Mouse (Mus musculus) forebrain, embryonic 14.5 days (tissue): ENCODE results near the gene Hpf1. TPM values are rescaled to one million over a fixed set of nuclear protein-coding genes. Genes with fewer than 3 reads are reported as not detected.
A peak's percentile ranks its signal among the peaks of the same experiment; 100 is the strongest.

Experiments used
- ATAC-seq: fragments of 200-750 bp; cut with Nextera tagmentation; 2 replicates; pipeline ENCODE4 v1.8.0; 2017; ENCODE audit warnings: mild to moderate bottlenecking, moderate library complexity
- DNase-seq: peaks from one replicate; pipeline ENCODE4 v3.0.0-alpha.2; 2015; ENCODE audit warnings: low spot score
- H3K27ac ChIP-seq: fragments of 300-500 bp; sonication (generic); 2 replicates; pipeline ENCODE4 v1.5.1; 2014; ENCODE audit warnings: low read depth, mild to moderate bottlenecking, control low read depth, low read length, moderate library complexity
- H3K27me3 ChIP-seq: fragments of 300-500 bp; sonication (generic); replicated peaks from 2 replicates; pipeline ENCODE4 v1.6.1; 2014; ENCODE audit warnings: low read length, control low read depth, mixed read lengths; ENCODE audit not compliant: control insufficient read depth, insufficient read depth
- H3K36me3 ChIP-seq: fragments of 300-500 bp; sonication (generic); 2 replicates; pipeline ENCODE4 v1.6.1; 2014; ENCODE audit warnings: low read length, control low read depth; ENCODE audit not compliant: control insufficient read depth, insufficient read depth
- H3K4me1 ChIP-seq: fragments of 300-500 bp; sonication (generic); 2 replicates; pipeline ENCODE4 v1.6.1; 2014; ENCODE audit warnings: antibody characterized with exemption, low read length, control low read depth; ENCODE audit not compliant: control insufficient read depth, insufficient read depth
- H3K4me2 ChIP-seq: fragments of 300-500 bp; sonication (generic); 2 replicates; pipeline ENCODE4 v1.6.1; 2014; ENCODE audit warnings: mild to moderate bottlenecking, control low read depth, low read length
- H3K4me3 ChIP-seq: fragments of 300-500 bp; sonication (generic); 2 replicates; pipeline ENCODE4 v1.5.1; 2014; ENCODE audit warnings: low read depth, low read length, control low read depth
- H3K9ac ChIP-seq: fragments of 300-500 bp; sonication (generic); 2 replicates; pipeline ENCODE4 v1.6.1; 2014; ENCODE audit warnings: mild to moderate bottlenecking, low read length, control low read depth, moderate library complexity
- H3K9me3 ChIP-seq: fragments of 300-500 bp; sonication (generic); replicated peaks from 2 replicates; pipeline ENCODE4 v1.6.1; 2016; ENCODE audit warnings: low read length, control low read depth, mixed read lengths; ENCODE audit not compliant: control insufficient read depth
- WGBS: fragments of 180-500 bp; shearing (Covaris S2); extraction: QIAGEN DNeasy Blood & Tissue Kit; methylation state at CpG from one replicate; pipeline ENCODE4 v1.1.7; 2014; 5-methylcytosine and 5-hydroxymethylcytosine counted together
- polyA plus RNA-seq: library from polyadenylated mRNA; unstranded; fragments of >200 nt; fragmentation: Nextera tagmentation; extraction: Ambion mirVana; gene quantifications from 2 replicates; pipeline ENCODE4 v1.2.1, GENCODE M21; 2014

Gene Hpf1
- 102 TPM in 2 replicates for polyA plus RNA-seq

DNA sequence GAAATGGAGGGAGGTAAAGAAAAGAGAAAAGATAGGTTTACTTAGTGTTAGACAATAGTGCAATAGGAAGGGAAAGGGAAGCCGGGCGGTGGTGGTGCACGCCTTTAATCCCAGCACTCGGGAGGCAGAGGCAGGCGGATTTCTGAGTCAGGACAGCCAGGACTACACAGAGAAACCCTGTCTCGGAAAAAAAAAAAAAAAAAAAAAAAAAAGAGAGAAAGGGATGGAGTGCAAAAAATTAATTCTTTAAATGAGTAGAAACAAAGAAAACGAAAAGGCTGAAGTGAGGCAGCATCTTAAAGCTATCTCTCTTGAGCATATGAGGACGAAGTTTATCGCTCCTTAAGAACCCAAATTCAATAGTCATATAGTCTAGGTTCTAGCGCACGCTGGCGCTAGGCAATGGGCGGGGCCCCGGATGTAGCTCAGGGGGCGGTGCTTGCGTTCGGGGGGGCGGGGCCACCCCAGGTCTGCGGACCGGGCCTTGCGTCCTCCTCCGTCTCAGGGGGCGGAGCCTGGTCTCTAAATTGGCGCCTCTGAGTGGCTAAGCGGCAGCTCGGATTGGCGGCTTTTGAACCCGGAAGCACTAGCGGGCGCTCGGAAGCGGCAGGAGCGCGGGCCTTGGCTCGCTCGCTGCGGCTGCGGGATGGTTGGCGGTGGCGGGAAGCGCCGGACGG is at the start of gene Hpf1:
Gene Hpf1, plus strand, starts transcription at position 576 of the 677 bp plus-strand sequence.
- peak; percentile 99 for ATAC-seq
- Histone ChIP-seq H3K9ac (peak within 1 kb of the TSS; percentile 81), H3K4me1 (peaks cover 9% of the 10 kb centered on the region), H3K27me3 (no peaks in the 10 kb centered on the region), H3K27ac (no peak within 1 kb of the TSS; the same call in 1 of the 2 replicates), H3K4me3 (peak within 1 kb of the TSS; percentile 77), H3K36me3 (0 out of 2 replicates have a peak, but pooled peaks cover 10% of the 10 kb centered on the region), H3K9me3 (no peaks in the 10 kb centered on the region), H3K4me2 (peak within 1 kb of the TSS; percentile 80)
- peak; percentile 99 for DNase-seq
- WGBS, result 5% methylated on average over 42 of the region's 43 CpGs

DNA sequence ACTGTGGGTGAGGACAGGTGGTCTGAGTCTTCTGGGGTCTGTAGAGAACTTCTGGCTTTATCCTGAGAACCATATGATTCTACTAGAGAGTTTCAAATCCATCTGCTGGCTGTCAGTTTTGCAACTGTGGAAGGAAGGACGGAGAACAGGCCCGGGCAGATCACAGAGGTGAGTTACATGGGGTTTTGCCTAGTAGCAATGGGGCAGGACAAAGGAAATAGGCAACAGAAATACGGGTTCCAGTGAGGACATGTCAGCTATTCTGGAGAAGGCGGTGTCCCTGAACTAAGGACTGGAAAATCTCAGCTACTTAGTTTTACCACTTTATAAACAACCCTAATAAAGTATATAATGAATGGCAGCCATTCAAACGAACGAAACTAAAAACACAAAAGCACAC is 47.8 kb upstream of the Hpf1 start:
- Histone ChIP-seq H3K4me3 (no peak overlapping the region), H3K9ac (no peak overlapping the region), H3K9me3 (no peaks in the 10 kb centered on the region), H3K27me3 (no peaks in the 10 kb centered on the region), H3K4me1 (no peaks in the 10 kb centered on the region), H3K4me2 (no peak overlapping the region), H3K27ac (no peak overlapping the region), H3K36me3 (no peaks in the 10 kb centered on the region)
- DNase-seq (no peak), ATAC-seq (no peak)
- WGBS, result 45% methylated on average over 6 of the region's 6 CpGs

DNA sequence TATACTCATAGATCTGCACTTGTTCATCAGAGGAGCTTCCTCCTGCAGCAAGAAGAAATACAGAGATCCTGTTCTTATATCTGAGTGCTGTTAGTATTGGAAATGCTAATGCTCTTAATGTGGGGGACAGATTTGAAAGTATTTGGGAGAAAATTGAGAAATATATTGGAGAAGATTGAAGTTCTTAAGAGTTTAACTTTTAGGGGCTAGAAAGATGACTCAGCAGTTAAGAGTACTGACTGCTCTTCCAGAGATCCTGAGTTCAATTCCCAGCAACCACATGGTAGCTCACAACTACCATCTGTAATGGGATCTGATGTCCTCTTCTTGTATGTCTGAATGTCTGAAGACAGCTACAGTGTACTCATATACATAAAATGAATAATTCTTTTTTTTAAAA is 32.7 kb upstream of the Hpf1 start:
- H3K27me3 ChIP-seq, result no peaks in the 10 kb centered on the region

DNA sequence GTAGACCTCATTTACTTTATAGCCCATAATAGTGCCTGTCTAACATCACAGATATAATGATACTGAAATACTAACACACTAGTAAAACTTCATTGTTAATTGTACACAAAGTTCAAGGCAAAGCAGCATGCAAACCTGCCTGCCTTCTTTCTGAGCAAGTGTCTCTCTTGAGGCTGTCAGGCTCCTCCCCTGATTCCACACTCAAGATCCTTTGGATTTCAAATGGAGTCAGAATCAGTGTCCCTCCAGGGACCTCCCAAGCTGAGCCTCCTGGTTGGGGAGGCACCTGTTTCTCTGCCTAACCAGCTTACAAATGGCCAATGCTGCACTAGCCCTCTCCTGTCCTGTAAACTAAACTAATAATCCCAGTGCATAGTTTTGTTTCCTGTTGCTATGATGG is 32.1 kb upstream of the Hpf1 start:
- DNase-seq, result no peak
- H3K36me3 ChIP-seq, result no peaks in the 10 kb centered on the region
- H3K27ac ChIP-seq, result no peak overlapping the region
- ATAC-seq, result no peak
- H3K9me3 ChIP-seq, result no peaks in the 10 kb centered on the region
- H3K4me1 ChIP-seq, result no peaks in the 10 kb centered on the region
- H3K9ac ChIP-seq, result no peak overlapping the region
- no peak overlapping the region for H3K4me2 ChIP-seq
- no peak overlapping the region for H3K4me3 ChIP-seq
- H3K27me3 ChIP-seq, result no peaks in the 10 kb centered on the region

More for the DNA sequence above, 32.7 kb upstream of the Hpf1 start:
- Histone ChIP-seq H3K9me3 (no peaks in the 10 kb centered on the region), H3K4me2 (no peak overlapping the region), H3K36me3 (no peaks in the 10 kb centered on the region), H3K9ac (no peak overlapping the region), H3K4me3 (no peak overlapping the region), H3K4me1 (no peaks in the 10 kb centered on the region), H3K27ac (no peak overlapping the region)
- DNase-seq (no peak), ATAC-seq (no peak)

DNA sequence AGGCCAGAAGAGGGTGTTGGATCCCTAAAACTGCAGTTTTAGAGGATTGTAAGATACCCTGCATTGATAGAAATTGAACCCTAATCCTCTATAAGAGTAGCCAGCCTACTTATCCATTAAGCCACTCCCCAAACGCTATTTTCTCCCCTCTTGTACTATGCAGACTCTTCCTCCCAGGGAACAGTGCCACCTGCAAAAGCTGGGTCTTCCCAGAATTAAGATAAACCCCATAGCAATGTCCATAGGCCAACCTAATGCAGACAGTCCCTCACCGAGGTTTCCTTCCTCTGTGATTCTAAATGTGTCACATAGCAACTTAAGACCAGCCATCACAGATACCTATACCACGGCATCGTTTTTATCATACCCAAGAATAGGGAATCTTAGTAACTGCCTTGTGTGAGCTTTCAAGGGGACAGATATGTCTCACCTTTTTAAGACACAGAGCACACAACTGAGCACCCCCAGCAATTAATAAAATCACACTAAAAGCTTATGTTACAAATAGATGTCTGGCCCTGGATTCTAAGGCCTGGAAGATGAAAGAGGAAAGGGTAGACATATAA is 31.2 kb upstream of the Hpf1 start:
- Histone ChIP-seq H3K9ac (no peak overlapping the region), H3K4me3 (no peak overlapping the region), H3K4me2 (no peak overlapping the region), H3K27ac (no peak overlapping the region), H3K4me1 (no peaks in the 10 kb centered on the region), H3K27me3 (no peaks in the 10 kb centered on the region), H3K9me3 (no peaks in the 10 kb centered on the region), H3K36me3 (no peaks in the 10 kb centered on the region)
- no peak for DNase-seq
- WGBS, result 79% methylated on average over 4 of the region's 4 CpGs
- ATAC-seq, result no peak

DNA sequence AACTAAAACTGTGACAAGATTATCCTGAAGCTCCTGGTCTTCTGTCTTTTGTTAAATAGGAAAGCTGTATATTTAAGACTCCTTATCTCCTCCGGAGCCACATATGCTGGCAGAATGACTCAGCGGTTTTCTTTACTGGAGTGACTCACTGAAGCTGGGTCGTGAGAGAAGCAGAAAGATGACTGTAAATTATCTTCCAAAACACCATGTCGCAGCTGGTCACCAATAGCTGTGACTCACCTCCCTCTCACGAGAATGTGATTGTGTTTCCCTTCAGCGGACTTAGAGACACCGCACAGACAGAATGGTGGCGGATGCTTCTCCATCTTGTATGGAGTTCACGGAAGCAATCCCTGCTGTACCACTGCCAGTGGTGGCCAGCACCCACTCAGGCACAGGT is 30.6 kb upstream of the Hpf1 start:
- Histone ChIP-seq H3K36me3 (no peaks in the 10 kb centered on the region), H3K27me3 (no peaks in the 10 kb centered on the region), H3K9ac (no peak overlapping the region), H3K4me3 (no peak overlapping the region), H3K4me1 (no peaks in the 10 kb centered on the region), H3K27ac (no peak overlapping the region), H3K4me2 (no peak overlapping the region), H3K9me3 (no peaks in the 10 kb centered on the region)
- no peak for ATAC-seq
- no peak for DNase-seq
- WGBS, result 85% methylated on average over 9 of the region's 9 CpGs

DNA sequence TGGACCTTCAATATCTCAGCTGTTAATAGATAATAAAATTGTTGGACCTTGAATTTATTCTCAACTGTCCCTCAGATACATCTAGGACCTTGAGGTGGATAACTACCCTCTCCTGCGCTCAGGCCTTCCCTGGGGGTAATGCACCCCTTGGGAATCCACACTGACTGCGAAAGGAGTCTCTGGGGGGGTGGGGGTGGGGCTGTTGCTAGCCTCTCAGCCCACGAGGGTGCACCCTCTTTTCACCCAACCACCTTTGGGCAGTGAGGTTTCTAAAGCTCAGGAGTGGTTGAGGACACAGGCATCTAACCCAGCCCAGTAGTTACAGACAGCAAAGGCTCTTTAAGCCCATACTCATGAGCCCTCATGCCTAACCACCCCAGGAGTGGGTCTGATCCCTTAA is 29.5 kb upstream of the Hpf1 start:
- DNase-seq, result no peak
- 70% methylated on average over 3 of the region's 3 CpGs for WGBS
- no peaks in the 10 kb centered on the region for H3K36me3 ChIP-seq
- no peaks in the 10 kb centered on the region for H3K4me1 ChIP-seq
- H3K9ac ChIP-seq, result no peak overlapping the region
- no peak overlapping the region for H3K4me3 ChIP-seq
- no peak for ATAC-seq
- no peak overlapping the region for H3K4me2 ChIP-seq
- no peak overlapping the region for H3K27ac ChIP-seq
- H3K9me3 ChIP-seq, result no peaks in the 10 kb centered on the region
- H3K27me3 ChIP-seq, result no peaks in the 10 kb centered on the region

DNA sequence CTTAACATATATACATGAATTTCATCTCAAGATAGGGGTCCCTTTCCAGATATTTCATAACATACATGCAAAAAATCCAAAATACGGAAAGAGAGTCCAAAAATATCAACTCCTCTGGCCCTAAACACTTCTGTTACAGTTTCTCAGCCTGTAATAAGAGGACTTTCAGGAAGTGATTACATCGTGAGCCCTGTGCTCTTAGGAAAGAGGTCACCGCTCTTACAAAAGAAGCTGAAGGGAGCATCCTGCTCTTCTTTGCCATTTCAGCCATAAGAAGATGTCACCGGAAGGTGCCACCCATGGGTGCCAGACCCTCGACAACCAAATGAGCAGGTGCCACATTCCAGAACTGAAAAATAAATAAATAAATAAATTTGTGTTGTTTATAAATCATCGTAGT is 28.4 kb upstream of the Hpf1 start:
- Histone ChIP-seq H3K27me3 (no peaks in the 10 kb centered on the region), H3K4me3 (no peak overlapping the region), H3K9ac (no peak overlapping the region), H3K36me3 (no peaks in the 10 kb centered on the region), H3K9me3 (no peaks in the 10 kb centered on the region), H3K27ac (no peak overlapping the region), H3K4me1 (no peaks in the 10 kb centered on the region), H3K4me2 (no peak overlapping the region)
- WGBS, result 92% methylated on average over 6 of the region's 6 CpGs
- DNase-seq (no peak), ATAC-seq (no peak)

DNA sequence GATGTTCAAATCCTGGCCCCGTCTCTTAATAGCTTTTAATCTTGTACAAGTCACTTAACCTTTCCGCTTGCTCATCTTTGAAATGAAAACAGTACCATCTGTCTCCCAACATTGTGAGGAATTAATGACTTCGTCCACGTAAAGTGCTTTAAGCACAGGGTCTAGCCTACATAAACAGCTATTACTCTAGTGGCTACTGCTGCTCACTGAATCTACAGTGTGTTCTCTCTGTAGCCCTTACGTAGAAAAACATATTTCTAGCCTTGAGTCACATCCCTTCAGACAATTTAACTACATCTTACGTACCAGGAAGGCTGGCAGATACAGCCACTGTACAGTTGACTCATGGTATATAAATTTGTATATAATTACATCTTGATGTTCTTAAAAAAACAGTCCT is 25.3 kb upstream of the Hpf1 start:
- no peak overlapping the region for H3K27ac ChIP-seq
- H3K27me3 ChIP-seq, result no peaks in the 10 kb centered on the region
- no peak overlapping the region for H3K4me3 ChIP-seq
- no peaks in the 10 kb centered on the region for H3K4me1 ChIP-seq
- no peak overlapping the region for H3K9ac ChIP-seq
- H3K4me2 ChIP-seq, result no peak overlapping the region
- no peaks in the 10 kb centered on the region for H3K36me3 ChIP-seq
- DNase-seq, result no peak
- no peaks in the 10 kb centered on the region for H3K9me3 ChIP-seq
- WGBS, result 79% methylated on average over 6 of the region's 6 CpGs
- no peak for ATAC-seq
